Mouse (Mus musculus) neural tube, embryonic 10.5 days (tissue): ENCODE measurements around the gene Gm42791.
A peak's percentile ranks its signal among the peaks of the same experiment; 100 is the strongest.

Source experiments
- DNase-seq: peaks from one replicate; pipeline ENCODE4 v3.0.0-alpha.2; 2017; ENCODE audit warnings: low spot score; ENCODE audit errors: extremely low spot score

Gm42791 gene

DNA sequence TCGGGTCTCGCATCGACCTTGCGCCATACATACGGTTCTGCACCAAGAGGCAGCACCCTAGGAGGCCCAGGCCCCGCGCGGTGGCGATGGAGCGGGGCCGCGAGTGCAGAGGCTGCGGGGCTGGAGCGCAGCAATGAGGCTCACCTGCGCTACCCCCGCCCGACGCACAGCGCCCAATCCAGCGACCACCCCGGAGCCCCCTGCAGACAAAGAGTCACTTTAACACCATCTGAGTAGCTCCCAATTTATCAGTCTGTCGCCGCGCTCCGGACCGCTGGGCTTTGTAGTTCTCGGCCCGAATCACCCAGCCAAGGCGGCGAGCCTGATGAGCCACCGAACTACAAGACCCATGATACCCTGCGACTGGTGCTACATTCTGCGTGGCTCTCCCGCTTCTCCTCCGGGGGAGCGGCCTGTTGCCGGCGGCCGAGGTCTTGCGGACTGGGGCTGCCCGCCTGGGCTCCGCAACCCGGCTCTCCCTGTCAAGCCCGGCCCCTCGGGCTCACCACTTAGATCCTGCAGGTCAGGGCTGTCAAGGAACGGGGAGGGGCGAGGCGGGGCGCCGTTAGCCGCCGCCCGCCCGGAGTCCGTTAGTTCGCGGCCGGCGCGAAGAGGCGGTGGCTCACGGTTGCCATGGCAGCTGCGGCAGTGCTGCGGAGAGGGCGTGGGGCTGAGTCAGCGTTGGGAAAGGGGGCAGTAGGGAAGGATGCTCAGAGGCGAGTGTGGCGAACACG lies 66.4 kb downstream of the Gm42791 start:
- DNase-seq = peak; percentile 98

DNA sequence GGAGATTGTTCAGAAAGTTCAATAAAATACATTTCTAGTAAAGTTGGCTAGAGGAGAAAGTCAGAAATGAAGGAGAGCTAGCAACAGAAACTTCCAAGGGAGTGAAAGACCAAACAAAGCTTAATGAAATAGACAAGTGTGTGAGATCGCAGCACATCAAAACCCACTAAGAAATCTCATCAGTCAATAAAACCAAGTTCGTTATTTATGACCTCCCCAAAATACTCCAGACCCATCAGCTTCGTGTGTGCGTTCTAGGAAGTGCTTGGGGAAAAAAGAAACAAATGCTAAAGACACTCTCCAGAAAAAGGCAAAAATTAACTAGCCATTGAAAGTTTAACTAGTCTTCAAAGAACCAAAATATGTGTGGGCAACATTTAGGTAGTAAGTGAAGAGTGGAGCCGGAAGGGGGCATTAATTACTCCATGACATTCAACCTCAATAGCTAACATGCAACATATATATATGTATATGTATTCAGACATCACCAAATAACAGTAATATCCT lies 67.2 kb downstream of the Gm42791 start:
- DNase-seq = no peak

DNA sequence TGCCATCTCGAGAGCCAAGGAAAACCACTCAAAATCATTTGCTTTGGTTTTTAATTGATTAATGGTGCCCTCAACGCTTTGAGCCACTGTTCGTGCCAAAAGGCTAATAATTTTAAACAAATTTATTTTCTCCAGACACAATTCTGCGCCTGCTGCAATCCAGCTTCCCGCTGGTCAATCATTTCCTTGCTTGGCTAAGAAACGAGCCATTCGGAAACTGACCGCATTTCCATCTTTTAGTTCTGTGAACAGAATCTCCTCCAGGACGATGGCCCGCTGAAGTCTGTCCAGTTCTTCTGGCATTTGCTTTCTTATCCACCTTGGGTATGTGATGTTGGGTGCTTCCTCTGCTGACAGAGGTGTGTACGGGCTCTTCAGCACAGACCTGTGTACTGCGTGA lies 70.4 kb downstream of the Gm42791 start:
- no peak for DNase-seq

DNA sequence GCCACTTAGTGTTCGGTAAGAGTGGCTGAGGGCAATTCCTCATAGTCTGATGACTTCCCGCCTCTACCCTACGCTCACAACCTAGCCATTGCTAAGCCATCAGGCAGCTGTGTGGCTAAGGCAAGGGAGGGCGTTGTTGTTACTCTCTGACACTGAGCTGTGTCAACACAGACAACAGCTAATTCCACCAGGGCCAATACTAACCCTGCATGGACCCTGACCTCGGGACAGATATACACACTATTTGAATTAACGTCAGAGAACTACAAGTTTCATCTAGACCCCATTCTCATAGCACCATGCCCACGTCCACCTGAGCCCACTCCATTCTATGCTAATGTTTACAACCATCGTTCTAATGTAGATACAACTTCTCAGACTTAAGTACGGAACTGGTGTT lies 70.9 kb downstream of the Gm42791 start:
- DNase-seq = no peak

DNA sequence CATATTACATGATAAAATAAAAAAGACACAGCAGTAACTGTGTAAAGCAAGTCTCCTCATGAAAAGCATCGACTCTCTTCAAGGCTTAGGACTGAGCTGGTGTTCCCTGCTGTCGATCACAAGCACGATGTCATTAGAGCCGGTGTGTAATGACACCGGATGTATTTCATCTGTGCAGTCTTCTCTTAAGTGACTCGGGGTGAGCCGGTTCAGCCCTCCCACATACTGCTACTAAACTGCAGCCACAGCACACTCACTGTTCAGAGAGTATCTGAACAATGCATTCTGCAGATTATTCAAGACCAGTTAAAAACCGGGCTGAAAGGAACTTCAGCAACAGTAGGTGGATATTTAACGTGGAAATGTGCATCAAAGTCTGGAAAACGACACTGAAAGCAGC lies 71.5 kb downstream of the Gm42791 start:
- DNase-seq = no peak

DNA sequence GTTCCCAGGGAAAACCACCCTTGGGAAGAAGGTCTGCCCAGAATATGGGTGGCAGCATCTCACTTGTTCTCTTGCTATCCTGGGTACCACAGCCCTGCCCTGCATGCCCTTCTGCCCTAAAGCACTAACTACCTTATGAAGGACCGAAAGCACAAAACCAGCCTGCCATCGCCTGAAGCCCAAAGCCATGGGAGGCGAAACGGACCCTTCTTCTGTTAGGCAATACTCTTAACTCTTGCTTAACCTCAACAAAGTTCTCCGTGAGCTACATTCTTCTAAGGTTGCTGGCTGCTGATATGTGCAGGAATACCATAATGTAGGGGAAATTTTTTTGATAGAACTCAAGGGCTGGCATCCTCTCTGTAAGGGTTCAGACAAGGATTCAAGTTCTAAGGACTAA lies 72.2 kb downstream of the Gm42791 start:
- DNase-seq = no peak

DNA sequence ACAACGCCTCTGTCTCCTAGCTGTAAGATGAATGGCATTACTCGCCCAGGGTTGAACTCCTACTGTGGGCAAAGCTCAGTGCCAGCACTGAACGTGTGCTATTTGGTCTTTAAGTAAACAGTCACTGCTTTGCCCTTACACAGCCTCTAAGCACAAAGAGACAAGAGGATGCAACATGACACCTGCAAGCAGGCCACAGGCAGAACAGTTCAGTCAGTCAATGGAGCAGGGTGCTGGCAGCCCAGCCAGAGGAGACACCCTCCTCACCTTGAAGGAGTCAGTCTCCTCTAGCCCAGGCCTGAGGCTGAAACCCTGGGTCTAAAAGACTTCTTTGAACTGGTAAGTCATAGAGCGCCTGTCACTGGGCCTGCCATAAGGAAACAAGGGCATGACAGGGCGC lies 76.9 kb downstream of the Gm42791 start:
- no peak for DNase-seq

DNA sequence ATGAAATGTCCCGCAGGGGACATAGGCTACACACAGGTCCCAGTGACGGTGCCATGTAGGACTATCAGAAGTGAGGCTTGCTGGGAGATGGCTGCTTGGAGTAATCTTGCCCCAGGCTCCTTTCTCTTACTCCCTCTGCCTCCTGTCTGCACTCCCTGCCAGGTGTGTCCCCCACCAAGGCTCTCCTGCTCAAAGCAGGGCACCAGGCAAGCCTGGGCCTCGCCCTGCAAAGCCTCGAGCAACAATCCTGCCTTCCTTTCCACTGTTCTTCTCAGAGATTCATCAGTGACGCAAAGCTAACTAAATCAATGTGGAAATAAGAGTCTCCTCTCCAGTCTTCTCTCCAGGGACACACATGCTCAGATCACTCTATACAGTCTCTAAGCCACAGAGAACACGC lies 78.2 kb downstream of the Gm42791 start:
- DNase-seq = no peak

DNA sequence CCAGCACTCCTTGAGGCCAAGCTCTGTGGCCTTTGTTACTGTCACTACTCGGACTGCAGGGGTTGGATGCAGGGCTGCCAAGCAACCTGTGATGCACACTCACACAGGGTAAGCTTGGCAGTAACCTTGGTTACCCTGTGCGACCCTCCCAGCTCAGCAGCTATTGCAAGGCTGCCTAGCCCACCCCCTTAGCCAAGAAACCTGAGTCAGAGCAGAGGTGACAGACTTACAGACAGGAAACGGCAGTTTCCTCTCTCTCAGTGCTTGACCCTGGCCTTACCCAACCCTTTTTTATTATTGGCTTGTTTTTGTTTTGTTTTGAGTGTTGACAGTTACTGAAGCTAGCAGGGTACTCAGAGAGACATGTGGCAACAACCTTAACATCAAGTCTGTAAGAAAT lies 82.7 kb downstream of the Gm42791 start:
- DNase-seq = no peak

DNA sequence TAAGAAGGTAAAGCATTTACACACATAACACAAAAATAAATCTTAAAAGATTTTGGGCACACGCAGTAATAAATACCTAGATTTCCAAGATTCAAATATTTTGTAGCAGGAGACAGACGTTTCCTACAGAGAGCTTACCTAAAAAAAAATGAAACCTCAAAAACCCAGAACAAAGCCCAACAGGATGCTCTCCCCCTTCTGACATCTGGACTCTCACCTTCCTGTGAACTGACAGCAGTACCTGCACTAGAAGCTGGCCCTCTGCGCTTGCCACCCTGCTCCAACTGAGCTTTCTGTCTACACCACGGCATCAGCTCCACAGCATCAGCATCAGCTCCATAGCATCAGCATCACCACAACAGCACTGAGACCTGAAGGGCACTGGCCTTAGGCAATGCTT lies 84.9 kb downstream of the Gm42791 start:
- no peak for DNase-seq

DNA sequence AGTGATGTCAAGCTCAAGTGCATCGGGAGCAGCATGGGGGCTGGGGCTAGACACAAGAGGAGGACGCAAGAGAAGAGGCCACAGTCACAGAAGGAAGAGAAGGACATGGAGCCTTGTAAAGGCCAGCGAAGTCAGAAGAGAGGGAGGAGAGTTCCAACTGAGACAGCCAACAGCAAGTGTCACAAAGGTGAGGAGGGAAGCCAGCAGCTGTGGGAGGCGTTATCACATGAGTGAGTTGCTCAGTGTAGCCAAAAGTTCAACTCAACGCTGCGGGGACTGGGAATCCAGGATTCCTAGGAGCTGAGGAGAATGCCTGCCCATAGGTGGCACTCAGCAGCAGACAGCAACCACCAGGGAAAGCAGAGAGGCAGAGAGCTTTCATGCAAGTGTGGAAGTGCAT lies 85.5 kb downstream of the Gm42791 start:
- DNase-seq = peak; percentile 24

DNA sequence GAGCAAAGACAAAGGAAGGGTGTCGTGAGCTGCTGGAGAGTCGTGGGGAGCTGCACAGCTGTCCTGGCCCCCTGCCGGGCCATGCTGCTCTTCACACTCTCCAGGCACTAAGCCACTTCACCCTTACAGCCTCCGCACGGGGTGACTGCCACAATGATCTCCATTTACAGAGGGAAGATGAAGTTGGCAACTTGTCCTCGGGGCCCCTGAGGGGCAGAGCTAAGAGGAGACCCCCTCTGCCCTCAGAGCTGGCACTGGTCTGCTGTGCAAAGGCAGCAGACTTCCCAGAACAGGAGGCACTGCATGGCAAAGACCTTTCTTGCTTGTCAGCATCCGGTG lies 85.9 kb downstream of the Gm42791 start:
- DNase-seq = no peak

DNA sequence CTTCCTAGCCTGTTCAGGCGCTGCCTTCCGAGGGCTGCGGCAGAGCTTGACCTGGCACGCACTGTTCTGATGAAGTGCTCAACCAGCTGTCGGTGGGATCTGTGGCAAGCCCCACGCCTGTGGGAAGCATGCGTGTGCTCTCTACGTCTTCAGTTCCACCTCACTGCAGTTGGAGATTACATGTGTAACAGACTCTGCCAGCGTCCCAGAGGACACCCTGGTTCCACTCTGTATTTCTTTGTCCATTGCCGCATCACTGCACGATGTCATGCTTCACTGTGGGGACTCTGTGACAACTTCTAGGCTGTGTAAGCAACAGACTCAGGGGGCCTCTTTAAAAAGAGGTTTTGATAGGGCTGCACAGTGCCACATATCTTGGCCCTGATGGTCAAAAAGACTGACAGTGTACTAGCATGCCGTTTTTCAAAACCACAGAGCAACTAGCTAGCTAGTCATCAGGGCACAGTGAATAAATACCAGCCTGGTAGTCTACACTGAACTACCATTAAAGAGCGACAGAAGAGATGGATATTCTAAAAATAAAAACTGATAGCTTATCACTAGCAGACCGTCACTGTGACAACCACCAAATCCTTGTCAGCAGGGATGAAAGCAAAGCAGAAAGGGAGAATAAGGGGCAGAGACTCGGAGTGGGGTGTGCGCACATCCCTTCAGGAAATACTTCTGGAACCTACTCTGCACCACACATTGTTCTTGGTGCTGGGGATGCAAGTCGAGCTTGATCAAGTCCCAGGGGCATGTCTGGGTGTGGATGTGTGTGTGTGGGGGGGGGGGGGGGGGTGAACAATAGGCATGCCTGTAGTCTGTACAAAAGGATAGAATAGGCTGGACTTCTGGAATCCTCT lies 86.5 kb downstream of the Gm42791 start:
- no peak for DNase-seq

DNA sequence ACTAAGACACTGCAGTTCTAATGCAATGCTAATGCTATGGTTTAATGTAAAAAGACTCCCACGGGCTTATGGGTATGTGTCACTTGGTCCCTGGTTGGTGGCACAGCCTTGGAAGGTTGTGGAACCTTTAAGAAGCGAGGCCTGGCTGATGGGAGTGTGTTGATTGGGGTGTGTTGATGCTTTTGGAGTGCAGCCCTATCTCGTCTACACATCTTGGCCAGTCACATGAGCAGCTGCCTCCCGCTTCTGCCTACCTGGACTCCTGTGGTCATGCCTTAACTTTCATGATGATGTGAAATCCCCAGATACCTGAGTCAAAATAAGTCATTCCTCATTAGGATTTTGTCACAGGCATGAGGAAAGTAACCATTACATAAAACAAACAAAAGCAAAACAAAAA lies 88.6 kb downstream of the Gm42791 start:
- no peak for DNase-seq

DNA sequence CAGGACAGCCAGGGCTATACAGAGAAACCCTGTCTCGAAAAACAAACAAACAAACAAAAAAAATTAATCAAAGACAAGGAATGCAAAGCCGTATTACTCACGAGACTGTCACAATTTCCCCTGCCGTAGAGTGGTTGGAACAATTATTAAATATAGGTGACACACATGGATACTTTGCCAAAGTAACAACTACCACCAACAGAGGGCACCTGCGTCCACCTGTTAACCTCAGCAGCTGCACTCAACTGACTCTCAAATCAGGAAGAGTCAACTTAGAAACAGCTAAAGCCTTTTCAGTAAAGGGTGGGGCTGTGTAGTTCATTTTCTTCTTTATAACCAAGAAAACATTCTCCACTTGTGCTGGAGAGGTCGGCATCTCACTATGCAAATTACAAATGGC lies 90.1 kb downstream of the Gm42791 start:
- DNase-seq = no peak

DNA sequence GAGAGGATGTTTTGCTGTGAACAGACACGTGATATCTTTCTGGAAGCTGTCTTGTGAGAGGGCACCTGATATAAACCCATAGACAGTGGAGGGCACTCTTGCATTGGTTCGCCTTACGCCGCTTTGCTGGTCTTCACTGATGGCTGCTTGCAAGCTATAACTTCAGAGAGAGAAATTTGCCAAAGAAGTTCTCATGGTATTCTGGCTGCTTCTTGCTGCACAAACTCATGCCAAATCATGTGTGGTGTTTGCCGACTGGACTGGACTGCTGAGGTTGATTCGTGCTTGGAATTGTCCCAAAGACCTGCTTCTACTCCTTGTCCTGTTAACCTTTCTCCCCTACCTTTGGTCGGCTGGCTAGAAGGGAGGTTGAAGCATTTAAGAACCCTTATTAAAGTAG lies 95.6 kb downstream of the Gm42791 start:
- no peak for DNase-seq

DNA sequence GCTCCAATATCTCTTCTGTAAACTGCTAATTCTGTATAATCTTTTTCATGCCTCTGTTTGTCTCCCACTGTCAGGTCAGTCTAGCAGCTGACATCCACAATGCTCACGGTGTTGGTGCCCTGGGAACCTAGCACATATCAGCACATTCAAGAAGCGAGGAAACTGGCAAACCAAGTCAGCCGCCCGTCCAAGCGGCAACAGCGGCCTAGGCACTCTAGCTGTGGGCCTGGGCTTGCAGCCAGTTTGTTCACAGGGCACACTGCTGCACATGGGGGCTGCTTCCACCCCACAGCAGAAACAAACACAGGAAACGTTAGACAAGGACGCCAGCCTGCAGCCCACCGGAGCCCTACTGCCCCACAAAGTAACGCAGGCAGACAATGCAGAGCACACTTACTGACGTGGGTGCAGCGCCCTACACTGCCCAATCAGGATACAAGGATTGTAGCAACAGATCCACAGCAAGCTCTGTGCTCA lies 97.0 kb downstream of the Gm42791 start:
- no peak for DNase-seq

DNA sequence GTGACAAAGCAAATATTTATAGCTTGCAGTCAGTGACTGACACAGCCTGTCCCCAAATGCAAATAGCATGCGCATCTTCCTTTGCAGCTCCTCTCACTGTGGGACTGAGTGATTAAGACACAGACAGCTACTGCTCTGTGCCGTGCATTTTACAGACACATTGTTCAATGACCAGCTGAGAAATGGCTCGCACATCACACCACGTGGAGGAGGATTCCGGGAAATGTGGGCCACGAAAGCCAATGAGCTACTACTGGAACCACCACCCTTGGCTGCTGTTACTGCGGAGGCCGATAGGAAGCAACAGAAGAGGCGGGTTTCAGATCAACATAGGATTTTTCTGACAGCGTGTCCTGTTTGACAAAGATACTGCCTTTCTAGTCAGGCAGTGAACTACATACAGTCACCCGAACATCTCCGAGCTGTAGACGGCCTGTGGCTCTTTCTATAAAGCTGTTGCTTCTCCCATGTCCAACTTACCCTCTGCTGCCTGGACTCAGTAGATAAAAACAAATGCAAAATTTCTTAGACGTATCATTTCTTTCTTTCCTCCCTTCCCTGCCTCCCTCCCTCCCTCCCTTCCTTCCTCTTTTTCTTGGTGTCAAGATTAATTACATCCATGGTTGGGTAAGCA lies 97.8 kb downstream of the Gm42791 start:
- DNase-seq = no peak

DNA sequence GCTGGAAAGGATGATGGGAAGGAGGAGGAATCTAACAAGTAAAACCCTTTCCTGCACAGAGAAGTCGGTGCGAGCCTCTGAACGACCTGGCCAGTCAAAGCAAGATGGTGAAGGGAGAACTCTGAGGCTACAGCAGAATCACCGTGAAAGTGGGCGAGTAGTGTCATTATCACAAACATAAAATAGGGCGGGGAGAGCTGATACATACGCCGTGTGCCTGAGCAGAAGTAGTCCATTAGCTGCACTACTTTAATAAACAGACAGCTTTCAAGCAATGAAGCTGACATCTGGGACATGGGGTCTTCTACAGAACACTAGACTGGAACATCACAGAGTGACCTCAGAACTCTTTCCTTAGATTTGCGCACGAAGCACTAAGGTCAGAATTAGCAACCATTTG lies 98.4 kb downstream of the Gm42791 start:
- DNase-seq = no peak

DNA sequence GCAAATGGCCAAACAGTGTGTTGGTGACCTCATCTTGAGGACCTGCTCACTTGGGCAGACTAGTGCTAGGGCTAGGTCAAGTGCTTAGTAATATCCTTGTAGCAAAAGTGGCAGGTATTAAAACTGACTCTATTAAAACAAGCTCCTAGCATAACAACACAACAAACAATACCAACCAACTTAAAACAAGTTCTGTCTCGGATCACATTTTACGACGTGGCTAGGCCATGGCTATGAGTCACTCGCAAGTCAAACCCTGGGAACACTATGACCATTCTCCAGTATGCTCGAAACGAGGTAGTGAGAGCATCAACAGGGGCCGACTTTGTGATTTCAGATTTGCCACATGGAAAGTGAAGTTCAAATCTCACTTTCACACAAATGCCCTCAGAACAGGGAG lies 99.1 kb downstream of the Gm42791 start:
- DNase-seq = no peak

DNA sequence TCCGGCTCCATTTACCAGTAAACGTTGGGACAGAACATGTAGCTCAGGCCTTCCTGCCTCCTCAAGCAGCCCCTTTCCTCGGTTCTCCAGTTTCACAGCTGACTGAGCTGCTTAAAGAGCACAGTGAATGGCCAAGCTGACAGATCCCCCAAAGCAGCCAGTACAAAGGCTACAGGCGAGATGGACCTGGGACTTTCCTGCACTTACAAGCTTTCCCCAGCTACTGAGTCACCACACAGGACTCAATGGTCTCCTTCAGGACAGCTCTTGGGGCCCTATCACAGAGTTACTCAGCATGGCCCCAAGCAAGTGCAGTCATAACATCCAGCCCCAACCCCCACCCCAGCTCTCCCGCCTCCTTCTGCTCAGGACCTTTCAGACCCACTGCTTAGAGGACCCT lies 99.9 kb downstream of the Gm42791 start:
- no peak for DNase-seq

DNA sequence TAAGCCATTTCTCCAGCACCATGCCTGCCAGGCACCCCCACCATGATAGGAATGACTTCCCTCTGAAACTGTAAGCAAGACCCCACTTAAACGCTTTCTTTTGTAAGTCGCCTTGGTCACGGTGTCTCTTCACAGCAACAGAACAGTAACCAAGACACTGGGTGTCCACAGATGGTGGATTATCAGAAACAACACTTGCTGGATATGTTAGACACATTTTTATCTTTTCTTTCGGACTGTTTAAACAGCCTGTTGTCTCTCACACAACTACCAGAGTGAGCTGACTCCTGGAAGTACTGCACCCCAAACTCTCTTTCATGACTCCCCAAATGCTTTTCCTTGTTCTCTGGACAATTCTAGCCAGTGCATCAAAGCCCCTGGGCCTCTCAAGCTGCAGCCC lies 104.7 kb downstream of the Gm42791 start:
- DNase-seq = no peak
